Mouse (Mus musculus) T-helper 2 cell (primary cell): ENCODE results near the gene Swt1.
"Not testable (repeated sequence)": the region's sequence is repeated elsewhere in the genome, so short reads cannot be mapped to it uniquely, and the experiment has no call there.

Experiments used
- in situ Hi-C: fragments of 300-600 bp; cut with MboI, MseI; formaldehyde crosslinking; loops from one replicate; pipeline ENCODE4 v1.15.1; 2025; ENCODE audit warnings: high pct_unique_total_duplicates

Swt1 gene

DNA sequence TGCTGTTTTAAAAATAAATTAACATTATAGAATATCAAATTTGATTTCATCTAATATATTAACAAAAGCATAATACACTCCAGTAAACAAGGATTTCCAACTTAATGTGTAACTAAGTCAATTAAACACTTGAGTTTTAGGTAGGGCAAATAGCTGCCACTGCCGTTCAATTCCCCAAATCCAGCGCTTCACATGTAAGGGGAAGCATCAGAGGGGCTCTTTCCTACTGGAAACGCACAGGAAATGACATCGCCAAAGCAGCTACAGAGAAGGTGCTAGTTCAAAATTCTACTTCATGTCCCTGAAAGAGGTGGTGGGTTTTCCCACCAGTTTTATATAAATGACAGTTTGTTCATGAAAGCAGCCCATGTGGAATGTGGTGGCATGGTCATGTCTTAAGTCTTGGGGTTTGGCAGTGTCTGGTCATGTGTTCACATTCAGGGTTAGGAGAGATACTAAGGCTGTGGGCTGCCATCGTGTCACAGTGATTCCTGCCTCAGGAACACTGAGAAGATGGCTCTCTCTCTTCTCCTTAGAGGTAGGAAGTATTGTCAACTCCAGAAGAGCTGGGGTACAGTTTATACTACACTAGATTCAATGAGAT is 60.4 kb downstream of the Swt1 start:
- in situ Hi-C loops = no loop called here

DNA sequence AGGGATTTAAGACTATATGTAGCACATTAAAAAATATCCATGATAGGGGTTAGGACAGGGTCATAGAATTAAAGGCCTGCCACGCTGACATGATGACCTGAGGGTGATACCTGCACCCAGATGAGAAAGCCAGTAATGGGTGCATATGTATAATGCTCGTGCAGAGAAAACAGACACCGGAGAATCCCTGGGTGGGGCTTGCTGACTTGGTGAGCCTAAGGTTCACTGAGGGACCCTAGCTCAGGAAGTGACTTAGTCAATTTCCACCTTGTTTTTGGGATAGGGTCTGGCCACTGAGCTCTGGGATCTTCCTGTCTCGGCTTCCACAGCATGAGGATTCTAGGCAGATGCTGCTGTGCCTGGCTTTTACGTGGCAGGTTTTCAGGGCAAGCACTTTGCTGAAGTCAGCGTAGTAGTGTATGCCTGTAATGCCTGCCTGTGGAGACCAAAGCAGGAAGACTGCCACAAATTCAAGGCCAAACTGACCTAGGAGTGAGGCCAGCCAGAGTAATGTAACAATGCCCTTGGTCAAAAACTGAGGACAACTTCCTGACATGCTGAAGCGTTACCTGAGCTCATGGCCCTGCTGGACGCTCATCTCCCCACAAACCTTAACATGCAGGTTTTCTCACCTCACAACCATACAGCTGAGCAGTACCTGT is 61.2 kb downstream of the Swt1 start:
- in situ Hi-C loops = no loop called here

DNA sequence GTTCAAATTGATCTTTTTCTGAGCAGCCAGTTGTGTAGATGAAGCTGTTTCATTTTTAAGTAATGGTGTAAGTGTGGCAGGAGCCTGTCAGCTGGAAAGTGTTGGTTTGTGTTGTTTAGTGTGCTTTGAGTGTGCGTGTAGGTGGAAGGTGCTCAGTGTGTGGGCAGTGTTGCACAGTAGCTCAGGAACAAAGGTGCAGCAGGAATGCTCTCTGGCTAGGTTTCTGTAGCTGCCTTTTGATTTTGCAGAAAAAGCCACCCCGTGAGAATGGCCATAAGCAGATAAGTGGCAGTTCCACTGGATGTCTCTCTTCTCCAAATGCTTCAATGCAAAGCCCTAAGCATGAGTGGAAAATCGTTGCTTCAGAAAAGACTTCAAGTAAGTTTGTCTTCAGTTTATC is 68.9 kb downstream of the Swt1 start:
- in situ Hi-C loops = loop anchor here (10.0 kb wide), 1 partner anchor 945 kb away; no protein-coding TSS in a partner anchor

DNA sequence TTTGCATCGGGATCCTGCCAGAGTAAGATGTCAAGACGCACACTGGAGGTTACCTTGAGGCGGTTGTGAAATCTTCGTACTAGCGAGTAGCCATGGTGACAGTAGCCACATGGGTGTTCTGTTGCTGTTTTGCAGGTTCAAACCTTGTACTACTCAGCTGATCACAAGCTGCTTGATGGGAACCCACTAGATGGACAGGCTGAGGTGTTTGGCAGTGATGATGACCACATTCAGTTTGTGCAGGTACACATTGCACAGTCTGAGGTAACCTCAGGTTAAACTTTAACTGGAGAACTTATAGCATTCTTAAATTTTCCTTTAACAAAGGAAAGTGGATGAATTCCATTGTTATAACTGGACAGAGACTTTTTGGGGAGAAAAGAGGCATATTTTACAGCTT is 72.3 kb downstream of the Swt1 start:
- in situ Hi-C loops = loop anchor here (10.0 kb wide), 1 partner anchor 941 kb away; no protein-coding TSS in a partner anchor

DNA sequence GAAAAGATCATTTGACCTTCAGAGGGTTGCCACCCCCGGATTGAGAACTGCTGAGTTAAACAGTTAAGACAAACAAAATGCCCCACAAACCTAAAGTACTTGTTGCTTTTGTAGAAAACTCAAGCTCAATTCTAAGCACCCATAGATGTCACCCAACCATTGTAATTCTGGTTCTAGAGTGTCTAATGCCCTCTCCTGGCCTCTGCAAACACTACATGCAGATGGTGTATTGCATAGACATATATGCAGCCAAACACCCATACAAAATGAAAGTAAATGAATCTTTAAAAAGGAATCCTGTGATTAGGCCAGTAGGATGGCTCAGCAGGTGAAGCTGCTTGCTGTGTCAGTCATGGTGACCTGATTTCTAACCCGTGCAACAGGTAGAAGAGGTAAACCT is 75.3 kb downstream of the Swt1 start:
- in situ Hi-C loops = loop anchor here (10.0 kb wide), 1 partner anchor 938 kb away; no protein-coding TSS in a partner anchor

DNA sequence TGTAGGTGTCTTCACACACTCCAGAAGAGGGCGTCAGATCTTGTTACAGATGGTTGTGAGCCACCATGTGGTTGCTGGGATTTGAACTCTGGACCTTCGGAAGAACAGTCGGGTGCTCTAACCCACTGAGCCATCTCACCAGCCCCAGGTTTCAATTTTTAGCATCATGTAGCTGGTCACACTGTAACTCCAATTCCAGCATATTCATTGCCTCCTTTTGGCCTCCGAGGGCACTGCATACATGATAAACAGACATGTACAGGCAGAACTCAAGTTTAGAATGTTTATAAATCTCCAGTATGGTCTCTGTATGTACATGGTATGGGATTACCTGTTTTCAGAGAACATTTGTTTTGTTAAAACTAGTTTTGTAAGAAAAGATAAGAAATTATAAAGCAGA is 80.0 kb downstream of the Swt1 start:
- in situ Hi-C loops = not testable (repeated sequence)

DNA sequence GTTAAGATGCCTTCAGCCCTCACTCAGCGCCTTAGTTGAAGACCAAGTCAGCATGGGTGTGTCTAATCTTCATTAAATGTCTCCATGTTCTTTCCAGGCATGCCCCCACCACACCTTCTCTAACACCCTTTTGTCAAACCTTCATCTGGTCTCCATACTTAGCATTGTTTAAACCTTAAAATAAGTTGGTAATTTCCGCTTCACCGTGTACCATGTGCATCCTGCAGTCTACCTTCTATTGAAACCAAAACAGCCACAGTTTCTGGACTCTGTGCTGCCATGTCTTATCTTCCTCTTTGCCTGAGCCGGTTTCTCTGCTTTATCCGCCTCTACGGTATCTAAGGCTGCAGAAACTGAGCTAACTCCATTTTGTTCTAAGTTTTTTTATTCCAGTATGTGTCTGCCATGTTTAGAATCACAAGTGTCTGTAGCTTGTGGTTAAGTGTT is 81.6 kb downstream of the Swt1 start:
- in situ Hi-C loops = no loop called here

DNA sequence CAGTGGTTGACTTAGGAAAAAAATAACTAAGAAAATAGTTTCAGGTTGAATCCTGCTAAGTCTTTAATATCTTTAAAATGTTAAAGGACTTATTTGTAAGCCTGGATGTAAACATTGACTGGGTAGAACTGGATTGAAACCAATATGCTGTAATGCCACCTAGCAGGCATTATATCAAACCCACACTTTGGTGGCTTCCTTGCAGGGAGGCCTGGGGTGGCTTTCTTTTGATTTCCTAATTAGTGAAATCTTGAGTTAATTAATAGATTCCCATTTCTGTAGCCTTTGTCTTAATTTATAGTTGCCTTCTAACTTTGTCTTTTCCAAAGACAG is 82.4 kb downstream of the Swt1 start:
- in situ Hi-C loops = no loop called here

DNA sequence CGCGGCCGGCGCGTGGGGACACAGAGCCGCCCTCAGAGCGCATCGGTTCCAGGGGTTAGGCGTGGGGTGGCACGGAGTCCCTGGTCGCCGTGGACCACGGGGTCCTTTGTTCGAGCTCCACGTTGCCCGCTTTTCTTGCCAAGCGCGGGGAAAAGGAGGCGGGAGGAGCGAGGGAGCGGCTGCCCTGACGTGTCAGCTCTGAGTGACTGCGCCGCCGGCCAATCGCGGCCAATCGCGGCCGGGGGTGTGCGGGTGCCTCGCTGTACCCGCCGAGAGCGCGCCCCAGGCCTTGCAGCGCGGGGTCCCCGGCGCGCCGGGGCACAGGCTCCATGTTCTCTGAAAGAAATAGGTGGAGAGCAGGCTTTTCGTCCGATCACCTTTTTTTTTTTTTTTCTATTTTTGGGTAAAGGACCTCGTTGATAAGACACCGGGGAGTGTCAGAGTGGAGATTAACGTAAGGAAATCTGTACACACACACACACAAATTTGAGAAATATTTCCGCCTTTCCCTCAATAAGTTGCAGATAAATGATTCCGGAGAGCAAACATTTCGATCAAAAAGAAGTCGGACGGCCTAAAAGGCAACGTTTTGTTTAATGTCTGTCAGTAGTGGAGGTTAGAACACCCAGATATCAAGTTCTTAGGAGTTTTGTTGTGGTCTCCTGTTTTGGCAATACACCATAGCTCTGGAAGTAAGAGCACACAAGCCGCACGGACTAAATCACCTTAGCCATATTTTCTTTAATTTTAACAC is 83.0 kb downstream of the Swt1 start:
- in situ Hi-C loops = no loop called here

DNA sequence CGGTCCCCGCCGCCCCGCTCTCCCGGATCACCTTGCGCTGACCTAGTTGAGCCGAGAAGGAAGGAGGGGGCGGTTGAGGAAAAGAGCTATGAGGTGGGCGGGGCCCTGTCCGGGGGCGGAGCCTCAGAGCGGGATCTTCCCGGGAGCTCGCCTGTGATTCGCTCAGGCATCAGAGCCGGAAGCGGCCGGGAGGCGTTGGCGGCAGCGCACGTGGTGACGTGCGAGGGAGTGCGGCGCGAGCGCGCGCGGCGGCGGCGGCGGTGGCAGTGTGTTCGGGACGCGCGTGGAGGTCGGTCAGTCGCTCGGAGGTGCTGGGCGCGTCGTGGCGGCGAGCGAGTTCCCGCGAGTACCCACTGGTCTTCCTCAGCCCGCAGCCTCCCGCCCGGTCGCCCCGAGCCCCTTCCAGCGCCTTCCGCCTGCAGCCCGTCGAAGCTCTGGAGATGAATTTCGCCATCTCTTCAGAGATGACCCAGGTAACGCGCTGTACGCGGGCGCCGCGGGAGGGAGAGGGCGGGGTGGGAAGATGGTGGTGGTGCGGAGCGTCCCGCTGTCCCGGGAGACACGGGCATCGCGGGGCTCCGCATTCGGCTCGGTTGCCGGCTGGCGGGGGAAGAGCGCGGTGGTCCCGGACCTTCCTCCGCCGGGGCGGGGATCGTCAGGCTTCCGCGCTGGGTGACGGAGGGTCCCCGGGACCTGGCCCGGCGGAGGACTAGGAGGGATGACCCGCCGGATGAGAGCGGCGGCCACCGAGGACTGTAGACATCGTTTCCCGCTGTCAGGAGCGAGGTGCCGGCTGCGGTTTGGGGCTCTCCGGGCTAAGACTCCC is 83.8 kb downstream of the Swt1 start, which contains the start of gene Ivns1abp:
TSS of gene Ivns1abp (plus strand) at position 195 of the 826 bp plus-strand sequence.
- in situ Hi-C loops = loop anchor here (5.0 kb wide), 1 partner anchor 262 kb away; no protein-coding TSS in a partner anchor

DNA sequence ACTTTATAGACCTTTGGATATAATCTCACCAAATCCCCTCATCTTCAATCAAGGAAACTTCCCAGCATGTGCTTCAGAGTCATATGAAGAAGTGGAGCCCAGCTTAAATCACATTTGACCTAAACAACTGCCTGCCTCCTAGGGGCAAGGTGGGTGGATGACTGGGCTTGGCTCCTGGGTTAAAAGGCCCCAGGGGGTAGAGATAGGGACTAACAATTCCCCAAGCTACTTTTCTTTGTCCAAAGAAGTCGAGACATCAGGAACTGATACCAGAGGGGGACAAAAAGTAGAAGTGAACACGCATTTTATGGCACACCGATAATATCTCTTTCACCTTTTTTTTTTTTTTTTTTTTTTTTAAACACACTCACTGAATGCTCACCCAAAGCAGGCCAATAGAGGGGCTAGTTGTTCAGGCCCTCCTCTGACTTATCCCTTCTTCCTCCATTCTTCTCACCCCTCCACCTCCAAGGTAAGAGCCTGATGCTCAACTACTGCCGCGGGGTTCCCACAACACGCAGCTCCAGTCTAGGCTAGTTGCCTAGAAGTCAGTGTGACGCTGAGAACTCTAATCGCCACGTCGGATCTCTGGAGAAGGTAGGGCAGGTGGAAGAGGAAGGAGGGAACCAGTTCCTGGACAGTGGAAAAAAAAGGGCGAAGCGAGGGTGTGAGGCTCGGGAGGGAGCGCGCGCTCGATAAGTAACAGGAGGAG is 84.5 kb downstream of the Swt1 start:
- in situ Hi-C loops = loop anchor here (5.0 kb wide), 1 partner anchor 261 kb away; no protein-coding TSS in a partner anchor

DNA sequence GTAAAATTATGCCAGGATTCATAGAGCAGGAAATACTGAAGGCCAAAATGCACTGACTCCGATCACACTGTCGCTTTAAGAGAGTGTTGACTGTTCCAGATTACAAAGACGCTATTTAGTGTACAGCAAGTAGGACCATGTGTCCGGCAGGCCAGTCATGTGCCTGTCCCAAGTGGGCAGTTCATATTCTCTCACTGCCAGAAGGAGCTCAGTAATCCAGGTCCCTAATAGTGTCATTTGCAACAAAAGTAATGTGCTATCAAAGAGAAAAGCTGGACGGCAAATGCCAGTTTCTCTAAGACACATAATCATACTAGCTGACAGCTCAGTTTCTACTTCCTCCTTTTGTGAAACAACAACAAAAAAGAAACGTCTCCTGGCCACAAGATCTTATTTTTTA is 85.3 kb downstream of the Swt1 start:
- in situ Hi-C loops = loop anchor here (5.0 kb wide), 1 partner anchor 261 kb away; no protein-coding TSS in a partner anchor

DNA sequence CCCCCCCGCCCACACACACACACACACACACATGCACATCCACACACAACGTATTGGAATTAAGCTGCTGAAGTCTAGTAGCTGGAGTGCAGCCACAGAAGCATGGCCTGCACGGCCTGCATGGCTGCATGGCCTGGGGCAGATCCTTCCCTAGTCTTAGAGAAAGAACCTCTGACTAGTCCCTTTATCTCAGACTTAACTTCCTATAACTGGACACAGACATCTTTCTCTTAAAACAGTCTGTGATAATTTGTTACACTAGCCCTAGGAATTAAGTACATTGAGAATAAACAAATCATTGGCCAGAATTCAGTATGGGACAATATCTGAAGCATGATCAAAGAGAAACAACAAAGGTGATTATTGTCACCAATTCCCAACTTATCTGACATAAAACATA is 85.9 kb downstream of the Swt1 start:
- in situ Hi-C loops = loop anchor here (5.0 kb wide), 1 partner anchor 260 kb away; no protein-coding TSS in a partner anchor

DNA sequence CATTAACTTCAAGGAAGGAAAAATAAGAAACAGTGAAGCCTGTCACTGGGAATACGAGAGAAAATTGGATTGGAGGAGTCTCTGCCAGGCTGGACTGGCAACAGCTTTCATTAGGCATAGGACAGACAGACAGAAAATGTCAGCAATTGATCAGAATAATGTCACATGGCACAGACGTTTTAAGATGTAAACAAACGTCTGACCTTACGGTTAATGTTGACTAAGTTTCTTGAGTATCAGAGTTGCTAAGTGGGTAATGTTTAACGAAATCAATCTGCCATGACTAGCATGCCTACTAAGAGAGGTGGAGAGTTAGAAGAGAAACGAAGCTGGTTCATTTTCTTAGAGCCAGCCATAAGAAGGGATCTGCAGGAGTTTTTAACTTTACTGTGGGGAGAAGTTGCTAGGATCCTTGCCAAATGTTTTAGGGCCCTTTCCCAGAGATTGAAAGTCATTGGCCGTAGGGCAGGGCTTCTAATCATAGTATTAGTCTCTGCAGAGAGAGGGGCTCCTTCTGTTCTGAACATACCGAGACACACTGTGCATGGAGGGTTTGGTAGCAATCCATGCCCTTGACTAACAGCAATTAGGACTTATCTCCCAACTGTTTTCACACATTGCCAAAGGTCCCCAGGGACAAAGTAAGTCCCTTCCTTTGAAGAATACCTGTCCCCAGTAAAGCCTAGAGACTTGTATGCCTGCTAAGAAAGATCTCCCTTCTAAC is 86.8 kb downstream of the Swt1 start:
- in situ Hi-C loops = loop anchor here (5.0 kb wide), 1 partner anchor 259 kb away; no protein-coding TSS in a partner anchor

DNA sequence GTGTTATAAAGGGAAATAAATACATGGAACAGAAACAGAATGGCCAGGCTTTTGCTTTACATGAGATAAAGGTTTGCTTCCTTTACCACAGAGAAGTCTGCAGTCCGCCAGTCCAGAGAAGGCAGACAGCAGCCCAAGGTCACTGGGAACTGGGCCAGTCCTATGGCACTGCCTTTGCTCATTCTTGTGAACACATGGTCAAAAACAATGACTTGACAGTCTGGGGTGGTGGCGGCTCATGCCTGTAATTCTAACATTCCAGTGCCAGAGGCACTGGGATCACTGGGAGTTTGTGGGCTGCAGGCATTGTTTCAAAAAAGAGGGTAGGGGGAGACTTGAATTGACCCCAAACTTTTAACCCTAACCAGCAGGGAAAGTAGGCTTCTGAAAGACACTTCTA is 89.3 kb downstream of the Swt1 start:
- in situ Hi-C loops = no loop called here

DNA sequence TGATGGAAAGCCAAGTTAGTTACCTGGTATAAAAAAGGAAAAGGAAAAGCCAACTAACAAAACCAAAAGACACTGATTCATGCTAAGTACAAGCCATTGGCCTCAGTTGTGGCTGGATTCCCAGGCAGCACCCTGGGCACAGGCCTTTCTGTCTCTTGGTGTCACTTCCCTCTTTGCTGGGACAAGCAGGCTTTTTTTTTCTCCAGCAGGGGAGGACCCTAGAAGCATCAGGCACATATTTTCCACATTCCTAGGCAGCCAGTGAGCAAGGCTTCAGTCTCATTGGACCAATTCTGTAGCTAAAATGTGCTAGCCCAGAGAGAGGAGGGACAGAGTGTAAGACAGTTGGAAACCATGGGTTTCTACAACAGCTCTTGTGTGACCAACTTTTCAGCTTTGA is 90.0 kb downstream of the Swt1 start:
- in situ Hi-C loops = no loop called here

DNA sequence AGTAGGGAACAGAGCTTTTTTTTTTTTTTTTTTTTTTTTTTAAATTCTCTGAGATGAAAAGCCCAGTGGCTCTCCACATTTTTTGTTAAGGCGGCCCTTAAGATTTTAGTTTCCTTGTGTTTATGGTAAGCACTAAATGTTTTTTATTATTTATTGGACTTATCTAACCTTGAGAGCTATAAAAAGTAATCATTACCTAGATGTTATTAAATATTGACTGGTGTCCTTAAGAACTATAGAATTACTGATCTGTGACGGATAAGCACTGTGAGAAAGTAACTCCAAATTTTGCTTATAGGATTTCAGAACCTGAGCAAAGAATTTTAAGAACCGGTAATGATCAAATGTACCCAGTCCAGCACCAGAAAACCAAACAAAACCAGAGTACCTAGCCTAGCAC is 95.4 kb downstream of the Swt1 start:
- in situ Hi-C loops = no loop called here

DNA sequence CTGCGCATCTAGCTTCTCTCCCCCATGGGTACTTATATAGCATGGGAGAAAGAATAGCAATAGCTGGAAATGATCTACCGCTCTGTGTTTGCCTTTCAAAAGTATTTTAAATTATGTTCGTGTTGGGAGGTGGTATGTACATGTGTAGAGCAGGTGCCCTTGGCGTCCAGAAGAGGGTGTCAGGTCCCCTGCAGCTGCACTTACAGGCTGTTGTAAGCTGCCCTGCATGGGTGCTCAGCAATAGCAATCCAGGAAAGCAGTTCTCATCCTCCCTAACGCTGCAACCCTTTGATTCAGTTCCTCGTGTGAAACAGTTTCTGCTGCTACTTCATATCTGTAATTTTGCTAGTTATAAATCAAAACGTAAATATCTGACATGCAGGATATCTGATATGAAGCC is 98.7 kb downstream of the Swt1 start:
- in situ Hi-C loops = no loop called here

DNA sequence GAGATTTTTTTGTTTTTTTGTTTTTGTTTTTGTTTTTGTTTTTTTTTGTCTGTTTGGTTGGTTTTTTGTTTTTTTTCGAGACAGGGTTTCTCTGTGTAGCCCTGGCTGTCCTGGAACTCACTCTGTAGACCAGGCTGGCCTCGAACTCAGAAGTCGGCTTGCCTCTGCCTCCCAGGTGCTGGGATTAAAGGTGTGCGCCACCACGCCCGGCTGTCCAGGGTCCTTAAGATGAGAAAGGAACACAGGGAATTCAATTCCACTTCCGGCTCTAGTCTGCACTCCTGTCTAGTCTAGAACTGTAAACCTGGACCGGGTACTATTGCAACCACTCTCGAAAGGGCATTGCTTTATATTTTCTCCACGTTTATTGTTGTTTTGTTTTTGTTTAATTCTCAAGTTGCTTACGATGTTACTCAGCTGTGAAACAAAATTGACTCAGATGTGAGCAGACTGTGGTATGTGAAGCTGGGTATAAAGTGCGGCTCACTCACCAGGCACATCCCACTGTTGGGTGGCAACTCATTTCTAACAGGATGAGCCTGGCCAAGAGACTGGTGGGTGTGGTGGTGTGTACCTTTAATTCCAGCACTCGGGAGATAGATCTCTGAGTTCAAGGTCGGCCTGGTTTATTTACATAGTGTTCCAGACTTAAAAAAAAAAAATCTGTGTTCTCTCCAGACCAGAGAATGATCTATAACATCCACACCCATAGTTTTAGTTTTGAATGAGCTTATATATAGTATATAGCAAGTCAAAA is 99.7 kb downstream of the Swt1 start:
- in situ Hi-C loops = no loop called here
